Mouse (Mus musculus) forebrain, embryonic 15.5 days (tissue): ENCODE results near the gene Spats1. TPM values are rescaled to one million over a fixed set of nuclear protein-coding genes. Genes with fewer than 3 reads are reported as not detected.
"Not testable (repeated sequence)": the region's sequence is repeated elsewhere in the genome, so short reads cannot be mapped to it uniquely, and the experiment has no call there.

ENCODE experiments used
- ATAC-seq: fragments of 200-750 bp; cut with Nextera tagmentation; replicated peaks from 2 replicates; pipeline ENCODE4 v1.8.0; 2017; ENCODE audit warnings: mild to moderate bottlenecking, moderate TSS enrichment, moderate library complexity
- H3K27ac ChIP-seq: fragments of 300-500 bp; sonication (generic); replicated peaks from 2 replicates; pipeline ENCODE4 v1.5.1; 2015; ENCODE audit warnings: mild to moderate bottlenecking, inconsistent platforms
- H3K27me3 ChIP-seq: fragments of 300-500 bp; sonication (generic); 2 replicates; pipeline ENCODE4 v1.6.1; 2015; ENCODE audit warnings: inconsistent platforms
- H3K36me3 ChIP-seq: fragments of 300-500 bp; sonication (generic); 2 replicates; pipeline ENCODE4 v1.6.1; 2015; ENCODE audit warnings: mild to moderate bottlenecking, inconsistent platforms
- H3K4me1 ChIP-seq: fragments of 300-500 bp; sonication (generic); 2 replicates; pipeline ENCODE4 v1.6.1; 2015; ENCODE audit warnings: inconsistent platforms
- H3K4me2 ChIP-seq: fragments of 300-500 bp; sonication (generic); replicated peaks from 2 replicates; pipeline ENCODE4 v1.6.1; 2015; ENCODE audit warnings: mild to moderate bottlenecking, inconsistent platforms
- H3K4me3 ChIP-seq: fragments of 300-500 bp; sonication (generic); 2 replicates; pipeline ENCODE4 v1.5.1; 2015; ENCODE audit warnings: mild to moderate bottlenecking, inconsistent platforms
- H3K9ac ChIP-seq: fragments of 300-500 bp; sonication (generic); replicated peaks from 2 replicates; pipeline ENCODE4 v1.6.1; 2015; ENCODE audit warnings: mild to moderate bottlenecking, inconsistent platforms
- H3K9me3 ChIP-seq: fragments of 300-500 bp; sonication (generic); 2 replicates; pipeline ENCODE4 v1.6.1; 2016; ENCODE audit warnings: inconsistent platforms
- WGBS: fragments of 180-500 bp; shearing (Covaris S2); methylation state at CpG from one replicate; pipeline ENCODE4 v1.1.7; 2015; ENCODE audit warnings: mixed read lengths; 5-methylcytosine and 5-hydroxymethylcytosine counted together
- polyA plus RNA-seq: library from polyadenylated mRNA; unstranded; fragments of >200 nt; fragmentation: Nextera tagmentation; extraction: Ambion mirVana; gene quantifications from 2 replicates; pipeline ENCODE4 v1.2.1, GENCODE M21; 2015

Gene Spats1
- polyA plus RNA-seq, 1 experiment from 2014 or later: 1.7 TPM

GRCm38 (mm10) chr17:45433419-45434261 is 41.6 kb downstream of the Spats1 start, which contains the start of gene Cdc5l:
Gene Cdc5l, minus strand, starts transcription at chr17:45433737.
- Histone ChIP-seq H3K4me3 (peak within 1 kb of the TSS; percentile 76), H3K27me3 (no peaks in the 10 kb centered on the region), H3K27ac (peak within 1 kb of the TSS; percentile 93), H3K36me3 (0 out of 2 replicates have a peak, but pooled peaks cover 7% of the 10 kb centered on the region), H3K9ac (peak within 1 kb of the TSS; percentile 68), H3K4me2 (peak within 1 kb of the TSS; percentile 73), H3K4me1 (peaks cover 29% of the 10 kb centered on the region), H3K9me3 (no peaks in the 10 kb centered on the region)
- peak; percentile 96 for ATAC-seq
- under 1% methylated on average over 73 of the region's 73 CpGs for WGBS

GRCm38 (mm10) chr17:45432706-45433398 is 42.4 kb downstream of the Spats1 start:
- Histone ChIP-seq H3K4me1 (peaks cover 29% of the 10 kb centered on the region), H3K36me3 (0 out of 2 replicates have a peak, but pooled peaks cover 7% of the 10 kb centered on the region), H3K9ac (peak overlapping the region; percentile 68), H3K4me3 (peak overlapping the region; percentile 76), H3K27ac (peak overlapping the region; percentile 93), H3K4me2 (peak overlapping the region; percentile 73), H3K27me3 (no peaks in the 10 kb centered on the region), H3K9me3 (no peaks in the 10 kb centered on the region)
- WGBS: 1% methylated on average over 61 of the region's 62 CpGs
- ATAC-seq: peak; percentile 85

GRCm38 (mm10) chr17:45432007-45432406 is 43.2 kb downstream of the Spats1 start:
- Histone ChIP-seq H3K27me3 (no peaks in the 10 kb centered on the region), H3K27ac (no peak overlapping the region), H3K4me1 (peaks cover 29% of the 10 kb centered on the region), H3K9ac (peak overlapping the region; percentile 68), H3K9me3 (no peaks in the 10 kb centered on the region), H3K36me3 (peaks cover 9% of the 10 kb centered on the region), H3K4me2 (peak overlapping the region; percentile 73), H3K4me3 (peak overlapping the region; percentile 76)
- no peak for ATAC-seq
- 82% methylated on average over 3 of the region's 3 CpGs for WGBS

GRCm38 (mm10) chr17:45417387-45417786 is 57.8 kb downstream of the Spats1 start:
- H3K27me3 ChIP-seq: no peaks in the 10 kb centered on the region
- H3K36me3 ChIP-seq: peaks cover 69% of the 10 kb centered on the region
- H3K9ac ChIP-seq: no peak overlapping the region
- WGBS: 92% methylated on average over 2 of the region's 2 CpGs
- H3K4me3 ChIP-seq: no peak overlapping the region
- no peak overlapping the region for H3K27ac ChIP-seq
- no peaks in the 10 kb centered on the region for H3K4me1 ChIP-seq
- no peak for ATAC-seq
- no peaks in the 10 kb centered on the region for H3K9me3 ChIP-seq
- H3K4me2 ChIP-seq: no peak overlapping the region

- not testable (repeated sequence) for H3K9me3 ChIP-seq, H3K4me1 ChIP-seq, H3K4me3 ChIP-seq, H3K4me2 ChIP-seq, H3K27me3 ChIP-seq, ATAC-seq, H3K9ac ChIP-seq, H3K27ac ChIP-seq
- peaks cover 83% of the 10 kb centered on the region for H3K36me3 ChIP-seq
- 93% methylated on average over 2 of the region's 2 CpGs for WGBS
Observed at GRCm38 (mm10) chr17:45411617-45412016, 63.6 kb downstream of the Spats1 start.

- Histone ChIP-seq H3K27ac (no peak overlapping the region), H3K36me3 (peaks cover 73% of the 10 kb centered on the region), H3K4me1 (no peaks in the 10 kb centered on the region), H3K9ac (no peak overlapping the region), H3K4me3 (no peak overlapping the region), H3K27me3 (no peaks in the 10 kb centered on the region), H3K4me2 (no peak overlapping the region), H3K9me3 (no peaks in the 10 kb centered on the region)
- WGBS: 98% methylated on average over 2 of the region's 2 CpGs
- no peak for ATAC-seq
Observed at GRCm38 (mm10) chr17:45408719-45409118, 66.5 kb downstream of the Spats1 start.

- Histone ChIP-seq H3K27me3 (no peaks in the 10 kb centered on the region), H3K4me3 (no peak overlapping the region), H3K9ac (no peak overlapping the region), H3K9me3 (no peaks in the 10 kb centered on the region), H3K27ac (no peak overlapping the region), H3K4me1 (no peaks in the 10 kb centered on the region), H3K36me3 (peaks cover 53% of the 10 kb centered on the region), H3K4me2 (no peak overlapping the region)
- ATAC-seq: no peak
- 95% methylated on average over 10 of the region's 10 CpGs for WGBS
Observed at GRCm38 (mm10) chr17:45406281-45406680, 68.9 kb downstream of the Spats1 start.

- ATAC-seq: peak; percentile 71; the same call in 1 of the 2 replicates
- 0 out of 2 replicates have a peak, but pooled peaks cover 6% of the 10 kb centered on the region for H3K4me1 ChIP-seq
- H3K27ac ChIP-seq: no peak overlapping the region
- no peak overlapping the region for H3K9ac ChIP-seq
- no peak overlapping the region for H3K4me3 ChIP-seq
- no peaks in the 10 kb centered on the region for H3K9me3 ChIP-seq
- peaks cover 26% of the 10 kb centered on the region for H3K36me3 ChIP-seq
- H3K27me3 ChIP-seq: no peaks in the 10 kb centered on the region
- H3K4me2 ChIP-seq: no peak overlapping the region
- 6% methylated on average over 3 of the region's 3 CpGs for WGBS
Observed at GRCm38 (mm10) chr17:45403207-45403606, 72.0 kb downstream of the Spats1 start.

- WGBS: 87% methylated on average over 3 of the region's 3 CpGs
- no peak overlapping the region for H3K4me3 ChIP-seq
- H3K36me3 ChIP-seq: peaks cover 24% of the 10 kb centered on the region
- H3K9ac ChIP-seq: no peak overlapping the region
- 0 out of 2 replicates have a peak, but pooled peaks cover 6% of the 10 kb centered on the region for H3K4me1 ChIP-seq
- ATAC-seq: no peak
- no peaks in the 10 kb centered on the region for H3K9me3 ChIP-seq
- no peaks in the 10 kb centered on the region for H3K27me3 ChIP-seq
- H3K27ac ChIP-seq: no peak overlapping the region
- H3K4me2 ChIP-seq: no peak overlapping the region
Observed at GRCm38 (mm10) chr17:45402601-45403000, 72.6 kb downstream of the Spats1 start.

GRCm38 (mm10) chr17:45402126-45402525 is 73.1 kb downstream of the Spats1 start:
- 98% methylated on average over 1 of the region's 1 CpGs for WGBS
- H3K36me3 ChIP-seq: peaks cover 19% of the 10 kb centered on the region
- H3K4me1 ChIP-seq: 0 out of 2 replicates have a peak, but pooled peaks cover 6% of the 10 kb centered on the region
- H3K9me3 ChIP-seq: no peaks in the 10 kb centered on the region
- H3K9ac ChIP-seq: no peak overlapping the region
- ATAC-seq: no peak
- no peak overlapping the region for H3K27ac ChIP-seq
- H3K4me2 ChIP-seq: no peak overlapping the region
- H3K4me3 ChIP-seq: no peak overlapping the region
- H3K27me3 ChIP-seq: no peaks in the 10 kb centered on the region

GRCm38 (mm10) chr17:45401126-45401905 is 73.9 kb downstream of the Spats1 start:
- H3K27ac ChIP-seq: no peak overlapping the region
- no peak overlapping the region for H3K4me3 ChIP-seq
- 95% methylated on average over 5 of the region's 5 CpGs for WGBS
- peaks cover 15% of the 10 kb centered on the region; the same call in 1 of the 2 replicates for H3K36me3 ChIP-seq
- no peak overlapping the region for H3K4me2 ChIP-seq
- no peaks in the 10 kb centered on the region for H3K9me3 ChIP-seq
- no peaks in the 10 kb centered on the region for H3K27me3 ChIP-seq
- H3K9ac ChIP-seq: no peak overlapping the region
- ATAC-seq: no peak
- 0 out of 2 replicates have a peak, but pooled peaks cover 6% of the 10 kb centered on the region for H3K4me1 ChIP-seq
